Mouse (Mus musculus) bone marrow, adult 2 months (tissue): ENCODE data around the gene Acod1.

Source experiments
- CTCF ChIP-seq: fragments of 200-500 bp; IDR thresholded peaks from 2 replicates; pipeline ENCODE4 v1.5.1; 2011; ENCODE audit warnings: low read length, control low read depth; ENCODE audit not compliant: control insufficient read depth, insufficient read depth
- POLR2A ChIP-seq: fragments of 200-500 bp; IDR thresholded peaks from 2 replicates; pipeline ENCODE4 v1.6.1; 2011; ENCODE audit warnings: low read depth, mild to moderate bottlenecking, control low read depth, low read length, borderline replicate concordance; ENCODE audit not compliant: control insufficient read depth

DNA sequence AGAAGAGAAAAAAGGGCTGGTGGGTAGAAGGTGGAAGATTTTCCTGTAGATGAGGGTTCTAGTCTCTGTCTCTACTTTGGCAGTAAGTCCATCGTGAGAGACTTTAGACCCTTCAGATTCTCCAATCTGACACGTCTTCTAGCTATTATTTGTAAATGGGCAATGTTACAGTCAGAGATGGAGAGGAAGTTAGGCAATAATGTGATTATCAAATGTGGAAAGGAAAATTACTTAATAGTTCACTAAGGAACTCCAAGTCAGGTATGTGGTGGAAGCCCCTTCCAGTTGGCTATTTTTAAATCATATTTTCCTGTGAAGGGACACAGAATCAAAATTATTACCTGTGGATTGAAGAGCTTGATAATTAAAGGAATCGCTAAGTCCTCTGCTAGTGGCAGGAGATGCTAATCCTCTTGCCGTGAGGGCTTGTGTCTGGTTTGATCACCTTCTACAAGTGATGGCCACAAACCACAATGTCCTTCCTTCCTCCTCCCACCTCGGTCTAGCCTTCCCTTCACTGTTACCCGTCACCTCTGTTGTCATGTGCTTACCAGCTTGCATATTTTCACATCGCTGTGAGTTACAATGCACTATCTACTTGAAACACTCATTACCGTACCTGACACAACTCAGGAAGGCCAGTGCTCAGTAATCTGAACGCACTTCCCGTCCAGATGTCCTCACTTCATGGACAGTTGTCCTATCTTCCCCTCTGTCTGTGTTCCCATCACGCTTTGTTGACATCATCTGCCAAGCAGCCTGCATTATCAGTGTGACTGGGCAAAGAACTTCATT, 1.7 kb downstream of the Acod1 start:
- TF ChIP-seq CTCF (no peak), POLR2A (no peak)
